Comparison of ENCODE assay signal across 11 mouse cellular contexts in the genomic region with DNA sequence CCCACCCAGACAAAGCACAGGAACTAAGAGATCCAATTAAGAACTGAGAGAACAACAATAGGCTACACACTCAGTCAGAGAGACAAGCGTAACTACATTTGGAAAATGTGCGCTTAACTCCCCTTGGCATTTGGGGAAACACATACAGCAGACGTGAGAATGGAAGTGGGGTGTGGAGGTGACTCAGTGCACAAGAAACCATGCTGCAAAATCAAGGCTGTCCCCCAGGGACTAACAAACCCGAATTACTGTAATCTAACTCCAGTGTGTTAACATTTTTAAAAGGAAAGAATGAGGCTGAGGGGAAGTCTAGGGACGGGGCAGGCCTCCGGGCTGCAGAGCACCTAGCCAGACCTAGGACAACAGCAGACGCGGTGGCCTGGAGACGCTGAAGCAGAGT. TPM values are rescaled to one million over a fixed set of nuclear protein-coding genes. Genes with fewer than 3 reads are reported as not detected.
DNase-seq lines count a peak whose midpoint lies in the region; ATAC-seq and TF ChIP-seq lines count a peak whose summit lies in the region.
"Had no signal": no experiment of that assay in that cellular context is flagged by ENCODE, and none has a peak within 500 bp of the region (broad histone marks: within the 10 kb centered on the region; RNA-seq: fewer than 3 reads in every experiment).

No protein-coding gene starts in this region.

- H3K9ac ChIP-seq in limb, embryonic 11.5 days (ENCODE audit: low read length): no peak overlapping the region
- H3K9ac ChIP-seq in forebrain, embryonic 16.5 days (replicated peaks; ENCODE audit: low read depth, low read length): no peak overlapping the region
- H3K9ac ChIP-seq in kidney, embryonic 15.5 days: no peak overlapping the region
- H3K9ac ChIP-seq: heart, embryonic 15.5 days; liver, embryonic 14.5 days had no signal

- no peaks in the 10 kb centered on the region for H3K27me3 ChIP-seq in limb, embryonic 11.5 days (ENCODE audit: control insufficient read depth, insufficient read depth, low read length)
- no peaks in the 10 kb centered on the region for H3K27me3 ChIP-seq in limb, embryonic 10.5 days (ENCODE audit: low read depth, poor library complexity, severe bottlenecking)
- H3K27me3 ChIP-seq in C2C12 (ENCODE audit: control insufficient read depth, insufficient read depth, insufficient read length): no peaks in the 10 kb centered on the region
- no peaks in the 10 kb centered on the region for H3K27me3 ChIP-seq in forebrain, embryonic 16.5 days (replicated peaks; ENCODE audit: control insufficient read depth, insufficient read depth, low read length)
- no peaks in the 10 kb centered on the region for H3K27me3 ChIP-seq in kidney, embryonic 15.5 days
- H3K27me3 ChIP-seq: heart, embryonic 15.5 days had no signal

- H3K9me3 ChIP-seq in limb, embryonic 11.5 days (ENCODE audit: control insufficient read depth, low read length): no peaks in the 10 kb centered on the region
- H3K9me3 ChIP-seq in limb, embryonic 10.5 days (replicated peaks): no peaks in the 10 kb centered on the region
- H3K9me3 ChIP-seq in forebrain, embryonic 16.5 days (ENCODE audit: control insufficient read depth, low read length): no peaks in the 10 kb centered on the region
- no peaks in the 10 kb centered on the region for H3K9me3 ChIP-seq in kidney, embryonic 15.5 days (replicated peaks)
- H3K9me3 ChIP-seq: heart, embryonic 15.5 days had no signal

- H3K79me2 ChIP-seq in C2C12 (ENCODE audit: control insufficient read depth, insufficient read depth): peaks cover 4% of the 10 kb centered on the region

- TF ChIP-seq CTCF in C2C12 (IDR thresholded peaks at IDR 0.05; ENCODE audit: control insufficient read depth, insufficient read depth, insufficient read length): no peak

- H3K79me3 ChIP-seq in C2C12 (ENCODE audit: low read depth): peaks cover 8% of the 10 kb centered on the region

- H3K36me3 ChIP-seq in limb, embryonic 11.5 days (ENCODE audit: control insufficient read depth, insufficient read depth, low read length): peaks cover 28% of the 10 kb centered on the region
- H3K36me3 ChIP-seq in limb, embryonic 10.5 days: peaks cover 98% of the 10 kb centered on the region
- peaks cover 67% of the 10 kb centered on the region for H3K36me3 ChIP-seq in C2C12 (ENCODE audit: control insufficient read depth, insufficient read depth)
- H3K36me3 ChIP-seq in forebrain, embryonic 16.5 days (ENCODE audit: control insufficient read depth, insufficient read depth): peaks cover 27% of the 10 kb centered on the region
- peaks cover 97% of the 10 kb centered on the region for H3K36me3 ChIP-seq in kidney, embryonic 15.5 days

- no peak for DNase-seq in limb, embryonic 11.5 days (ENCODE audit: low spot score)
- DNase-seq in limb, embryonic 10.5 days (ENCODE audit: low spot score): no peak
- peak; percentile 68 for DNase-seq in NIH3T3 (ENCODE audit: low read depth)
- DNase-seq in spleen, adult 18-20 months: no peak
- DNase-seq: heart, adult 11 months had no signal

- no peak for ATAC-seq in limb, embryonic 11.5 days (ENCODE audit: insufficient number of reproducible peaks, low FRiP score, low TSS enrichment, low read depth)
- ATAC-seq in forebrain, embryonic 16.5 days: no peak
- no peak for ATAC-seq in kidney, embryonic 15.5 days (replicated peaks; ENCODE audit: low FRiP score)

- no peak overlapping the region for H3K4me2 ChIP-seq in limb, embryonic 11.5 days (ENCODE audit: low read depth, severe bottlenecking)
- no peak overlapping the region for H3K4me2 ChIP-seq in forebrain, embryonic 16.5 days (ENCODE audit: low read length)
- H3K4me2 ChIP-seq in kidney, embryonic 15.5 days: no peak overlapping the region
- H3K4me2 ChIP-seq: heart, embryonic 15.5 days had no signal

- WGBS in limb, embryonic 11.5 days: 81% methylated on average over 9 of the region's 9 CpGs
- WGBS in limb, embryonic 10.5 days: 91% methylated on average over 9 of the region's 9 CpGs
- WGBS in forebrain, embryonic 16.5 days: 79% methylated on average over 9 of the region's 9 CpGs
- 80% methylated on average over 9 of the region's 9 CpGs for WGBS in kidney, embryonic 15.5 days

- H3K4me3 ChIP-seq in limb, embryonic 11.5 days (ENCODE audit: low read depth, low read length): no peak overlapping the region
- H3K4me3 ChIP-seq in limb, embryonic 10.5 days: no peak overlapping the region
- no peak overlapping the region for H3K4me3 ChIP-seq in C2C12 (ENCODE audit: insufficient read depth, poor library complexity, severe bottlenecking)
- H3K4me3 ChIP-seq in forebrain, embryonic 16.5 days (replicated peaks; ENCODE audit: low read length): no peak overlapping the region
- H3K4me3 ChIP-seq in kidney, embryonic 15.5 days (replicated peaks): no peak overlapping the region
- H3K4me3 ChIP-seq: heart, embryonic 15.5 days had no signal

- H3K27ac ChIP-seq in limb, embryonic 11.5 days (replicated peaks; ENCODE audit: low read depth, low read length): 0 out of 2 replicates have a peak overlapping the region, but pooled peaks have one; percentile 52
- H3K27ac ChIP-seq in limb, embryonic 10.5 days: no peak overlapping the region
- H3K27ac ChIP-seq in forebrain, embryonic 16.5 days (ENCODE audit: low read length): peak overlapping the region; percentile 41
- no peak overlapping the region; the same call in 1 of the 2 replicates for H3K27ac ChIP-seq in kidney, embryonic 15.5 days
- H3K27ac ChIP-seq: heart, embryonic 15.5 days; hindbrain, postnatal 0 days; liver, embryonic 14.5 days had no signal

- 0 out of 2 replicates have a peak, but pooled peaks cover 3% of the 10 kb centered on the region for H3K4me1 ChIP-seq in limb, embryonic 11.5 days (ENCODE audit: control insufficient read depth, insufficient read depth, low read length)
- H3K4me1 ChIP-seq in limb, embryonic 10.5 days: no peaks in the 10 kb centered on the region
- H3K4me1 ChIP-seq in forebrain, embryonic 16.5 days (replicated peaks; ENCODE audit: control insufficient read depth, insufficient read depth, low read length): no peaks in the 10 kb centered on the region; the same call in none of the 2 replicates
- H3K4me1 ChIP-seq in kidney, embryonic 15.5 days: peaks cover 10% of the 10 kb centered on the region
- H3K4me1 ChIP-seq: heart, embryonic 15.5 days had no signal

- peak overlapping the region; percentile 28 for H3ac ChIP-seq in C2C12 (ENCODE audit: control insufficient read depth, insufficient read length, low read depth)

TF ChIP-seq in C2C12, 6 proteins besides CTCF, POLR2A, EP300 and RAD21:
- TF ChIP-seq MAX (IDR thresholded peaks at IDR 0.05) (peak; percentile 31), USF1 (IDR thresholded peaks at IDR 0.05; ENCODE audit: low read depth) (no peak)

RNA-seq across cellular contexts. Expression of a gene that starts 52.6 kb away (rescaled TPM):
- 49.5 and 58.5 TPM in 2 replicates for polyA plus RNA-seq in limb, embryonic 11.5 days (2014; fragmentation: Nextera tagmentation; extraction: Ambion mirVana)
- 72.2 and 76.4 TPM in 2 replicates for polyA plus RNA-seq in limb, embryonic 10.5 days (2016; fragmentation: Nextera tagmentation; extraction: Ambion mirVana)
- 51.6 TPM for polyA plus RNA-seq in C2C12 (2012; fragmentation: generic; extraction: Trizol)
- 59.8 and 60.7 TPM in 2 replicates for polyA plus RNA-seq in forebrain, embryonic 16.5 days (2015; fragmentation: Nextera tagmentation; extraction: Ambion mirVana)
- polyA plus RNA-seq in kidney, embryonic 15.5 days (2015; fragmentation: Nextera tagmentation; extraction: Ambion mirVana): 48.1 and 49.6 TPM in 2 replicates

Comparison
In these comparisons a context has a peak if more than half of its experiments do, and no peak if none do; other contexts are left out.
1. H3K27ac ChIP-seq: peak in limb, embryonic 11.5 days (single experiment) and forebrain, embryonic 16.5 days (single experiment); none in limb, embryonic 10.5 days (single experiment) and kidney, embryonic 15.5 days (single experiment).